Comparison of ENCODE assay signal across 18 mouse cellular contexts in genomic region chr4:136756486-136756885, GRCm38 (mm10).
DNase-seq lines count a peak whose midpoint lies in the region; ATAC-seq and TF ChIP-seq lines count a peak whose summit lies in the region.
"Had no signal": no experiment of that assay in that cellular context is flagged by ENCODE, and none has a peak within 500 bp of the region (broad histone marks: within the 10 kb centered on the region; RNA-seq: fewer than 3 reads in every experiment).

No protein-coding gene starts in this region.

- no peak overlapping the region; the same call in 1 of the 2 replicates for H3K4me2 ChIP-seq in embryonic facial prominence, embryonic 12.5 days (replicated peaks)
- H3K4me2 ChIP-seq in forebrain, embryonic 14.5 days (ENCODE audit: low read length): no peak overlapping the region
- no peak overlapping the region for H3K4me2 ChIP-seq in hindbrain, postnatal 0 days (ENCODE audit: low read depth, low read length)
- no peak overlapping the region for H3K4me2 ChIP-seq in midbrain, postnatal 0 days (ENCODE audit: low read depth, low read length, poor library complexity, severe bottlenecking)

- 56% methylated on average over 6 of the region's 6 CpGs for WGBS in embryonic facial prominence, embryonic 12.5 days
- WGBS in forebrain, embryonic 14.5 days: 39% methylated on average over 6 of the region's 6 CpGs
- 27% methylated on average over 6 of the region's 6 CpGs for WGBS in hindbrain, postnatal 0 days
- WGBS in midbrain, postnatal 0 days: 21% methylated on average over 6 of the region's 6 CpGs

- no peak overlapping the region for H3K4me3 ChIP-seq in embryonic facial prominence, embryonic 12.5 days
- H3K4me3 ChIP-seq in forebrain, embryonic 14.5 days (ENCODE audit: low read depth, low read length): no peak overlapping the region
- H3K4me3 ChIP-seq in hindbrain, postnatal 0 days (ENCODE audit: low read length): no peak overlapping the region
- no peak overlapping the region for H3K4me3 ChIP-seq in midbrain, postnatal 0 days (ENCODE audit: low read depth, low read length)
- H3K4me3 ChIP-seq: liver, embryonic 15.5 days; myocyte had no signal

- no peak for DNase-seq in forebrain, embryonic 14.5 days (ENCODE audit: low spot score)
- DNase-seq in hindbrain, postnatal 0 days (ENCODE audit: low spot score): no peak
- peak; percentile 47 for DNase-seq in midbrain, postnatal 0 days (ENCODE audit: low spot score)
- no peak for DNase-seq in embryo, embryonic 10.5 days (ENCODE audit: low spot score)
- DNase-seq in adrenal gland, postnatal 14 days: no peak
- DNase-seq: cerebellum, adult 9-10 months; layer of hippocampus, adult 9-11 months; lung, postnatal 36 days; thymus, postnatal 14 days had no signal

- no peak overlapping the region for H3K9ac ChIP-seq in embryonic facial prominence, embryonic 12.5 days
- H3K9ac ChIP-seq in forebrain, embryonic 14.5 days (ENCODE audit: low read length): peak overlapping the region; percentile 47
- peak overlapping the region; percentile 49 for H3K9ac ChIP-seq in hindbrain, postnatal 0 days (replicated peaks; ENCODE audit: low read length)
- H3K9ac ChIP-seq in midbrain, postnatal 0 days (replicated peaks; ENCODE audit: low read length, poor library complexity, severe bottlenecking): no peak overlapping the region; the same call in 1 of the 2 replicates
- H3K9ac ChIP-seq: liver, embryonic 15.5 days had no signal

- peaks cover 57% of the 10 kb centered on the region for H3K4me1 ChIP-seq in embryonic facial prominence, embryonic 12.5 days
- H3K4me1 ChIP-seq in forebrain, embryonic 14.5 days (ENCODE audit: control insufficient read depth, insufficient read depth, low read length): peaks cover 44% of the 10 kb centered on the region
- H3K4me1 ChIP-seq in hindbrain, postnatal 0 days (ENCODE audit: insufficient read depth, low read length): peaks cover 46% of the 10 kb centered on the region
- peaks cover 38% of the 10 kb centered on the region for H3K4me1 ChIP-seq in midbrain, postnatal 0 days (ENCODE audit: insufficient read depth, low read length)
- H3K4me1 ChIP-seq: liver, embryonic 15.5 days had no signal

- peak overlapping the region; percentile 71 for H3K27ac ChIP-seq in embryonic facial prominence, embryonic 12.5 days
- peak overlapping the region; percentile 84 for H3K27ac ChIP-seq in forebrain, embryonic 14.5 days (ENCODE audit: low read depth, low read length)
- H3K27ac ChIP-seq in hindbrain, postnatal 0 days: peak overlapping the region; percentile 79
- H3K27ac ChIP-seq in midbrain, postnatal 0 days (ENCODE audit: low read depth, low read length): peak overlapping the region; percentile 84
- H3K27ac ChIP-seq: heart, embryonic 13.5 days; kidney, postnatal 0 days; liver, embryonic 15.5 days had no signal

- TF ChIP-seq CTCF in hindbrain, postnatal 0 days (IDR thresholded peaks at IDR 0.05; ENCODE audit: low read depth): no peak
- no peak for TF ChIP-seq CTCF in midbrain, postnatal 0 days (IDR thresholded peaks at IDR 0.05)

- no peaks in the 10 kb centered on the region; the same call in 1 of the 2 replicates for H3K36me3 ChIP-seq in embryonic facial prominence, embryonic 12.5 days
- peaks cover 4% of the 10 kb centered on the region; the same call in 1 of the 2 replicates for H3K36me3 ChIP-seq in forebrain, embryonic 14.5 days (ENCODE audit: control insufficient read depth, insufficient read depth, low read length)
- H3K36me3 ChIP-seq in hindbrain, postnatal 0 days (ENCODE audit: insufficient read depth, low read length): no peaks in the 10 kb centered on the region
- H3K36me3 ChIP-seq in midbrain, postnatal 0 days (ENCODE audit: insufficient read depth, low read length): 0 out of 2 replicates have a peak, but pooled peaks cover 3% of the 10 kb centered on the region
- H3K36me3 ChIP-seq: heart, embryonic 13.5 days; liver, embryonic 15.5 days; stomach, embryonic 15.5 days had no signal

- H3K27me3 ChIP-seq in embryonic facial prominence, embryonic 12.5 days: 0 out of 2 replicates have a peak, but pooled peaks cover 2% of the 10 kb centered on the region
- H3K27me3 ChIP-seq in forebrain, embryonic 14.5 days (replicated peaks; ENCODE audit: control insufficient read depth, insufficient read depth, low read length): no peaks in the 10 kb centered on the region
- H3K27me3 ChIP-seq in hindbrain, postnatal 0 days (ENCODE audit: insufficient read depth, low read length): no peaks in the 10 kb centered on the region
- no peaks in the 10 kb centered on the region for H3K27me3 ChIP-seq in midbrain, postnatal 0 days (ENCODE audit: insufficient read depth, low read length)
- H3K27me3 ChIP-seq: embryonic facial prominence, embryonic 15.5 days; stomach, embryonic 15.5 days had no signal

- H3K9me3 ChIP-seq in embryonic facial prominence, embryonic 12.5 days: no peaks in the 10 kb centered on the region
- H3K9me3 ChIP-seq in forebrain, embryonic 14.5 days (replicated peaks; ENCODE audit: control insufficient read depth, low read length): no peaks in the 10 kb centered on the region
- no peaks in the 10 kb centered on the region for H3K9me3 ChIP-seq in hindbrain, postnatal 0 days (ENCODE audit: low read length)
- no peaks in the 10 kb centered on the region for H3K9me3 ChIP-seq in midbrain, postnatal 0 days (ENCODE audit: low read length)
- H3K9me3 ChIP-seq: embryonic facial prominence, embryonic 15.5 days; heart, embryonic 13.5 days; limb, embryonic 12.5 days; liver, embryonic 15.5 days; stomach, embryonic 15.5 days had no signal

- no peak for ATAC-seq in embryonic facial prominence, embryonic 12.5 days (ENCODE audit: insufficient number of reproducible peaks, insufficient read depth, low FRiP score, low TSS enrichment)
- no peak for ATAC-seq in forebrain, embryonic 14.5 days
- peak; percentile 1; the same call in 1 of the 2 replicates for ATAC-seq in hindbrain, postnatal 0 days
- ATAC-seq in midbrain, postnatal 0 days (ENCODE audit: low FRiP score): no peak
- ATAC-seq in activated CD4-positive, CD25-positive, alpha-beta regulatory T cell, adult 4 months: no peak

Comparison
In these comparisons a context has a peak if more than half of its experiments do, and no peak if none do; other contexts are left out.
1. H3K9ac ChIP-seq: peak in forebrain, embryonic 14.5 days (single experiment) and hindbrain, postnatal 0 days (single experiment); none in embryonic facial prominence, embryonic 12.5 days (single experiment) and midbrain, postnatal 0 days (single experiment).
2. Peak in every context shown above with its lines, with median percentiles within 50 percentile points of each other: H3K27ac ChIP-seq.